Comparison of ENCODE assay signal across 18 mouse cellular contexts in the genomic region with DNA sequence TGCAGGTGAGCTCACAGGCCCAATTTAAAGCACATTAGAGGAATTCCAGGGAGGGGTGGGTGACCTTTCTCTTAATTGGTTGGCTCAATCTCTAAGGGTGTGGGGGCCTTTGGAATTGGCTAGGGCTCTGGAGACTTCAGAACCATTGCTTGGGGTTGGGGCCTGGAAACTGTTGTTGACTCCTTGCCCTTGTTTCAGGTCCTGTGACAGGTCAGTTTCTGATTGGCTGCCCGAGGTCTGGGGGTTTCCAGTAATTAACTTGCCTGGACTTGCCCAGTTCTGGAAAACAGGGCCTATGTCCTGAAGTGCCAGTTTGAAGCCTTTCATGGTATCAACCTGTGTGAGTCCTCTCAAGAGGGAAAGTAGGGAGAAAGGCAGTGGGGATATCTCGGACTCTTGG.
"Had no signal": no experiment of that assay in that cellular context is flagged by ENCODE, and none has a peak within 500 bp of the region (broad histone marks: within the 10 kb centered on the region; RNA-seq: fewer than 3 reads in every experiment).

No protein-coding gene starts in this region.

- H3K9me3 ChIP-seq: lung, embryonic 15.5 days; megakaryocyte, embryonic 14.5 days; midbrain, embryonic 13.5 days; midbrain, embryonic 15.5 days; neural tube, embryonic 12.5 days; stomach, embryonic 15.5 days had no signal

- H3K27ac ChIP-seq: lung, embryonic 15.5 days; macrophage; midbrain, embryonic 13.5 days; midbrain, embryonic 15.5 days; neural tube, embryonic 12.5 days; stomach, embryonic 15.5 days; stomach, postnatal 0 days had no signal

- H3K9ac ChIP-seq: liver, postnatal 0 days; lung, embryonic 15.5 days; midbrain, embryonic 13.5 days; midbrain, embryonic 15.5 days; neural tube, embryonic 12.5 days; stomach, embryonic 15.5 days had no signal

- DNase-seq: liver, postnatal 0 days; lung, adult 2 months; lung, postnatal 14 days; lung, postnatal 36 days; right cerebral cortex, postnatal 14 days; thymus, adult 2 months; thymus, postnatal 25 days; thymus, postnatal 4 days had no signal

- H3K4me2 ChIP-seq: lung, embryonic 15.5 days; midbrain, embryonic 11.5 days; midbrain, embryonic 13.5 days; midbrain, embryonic 15.5 days; neural tube, embryonic 12.5 days; stomach, embryonic 15.5 days had no signal

- H3K27me3 ChIP-seq: lung, embryonic 15.5 days; megakaryocyte, embryonic 14.5 days; midbrain, embryonic 13.5 days; midbrain, embryonic 15.5 days; neural tube, embryonic 12.5 days; stomach, embryonic 15.5 days had no signal

- ATAC-seq: liver, postnatal 0 days; lung, postnatal 0 days; midbrain, embryonic 13.5 days; midbrain, embryonic 15.5 days had no signal

- H3K36me3 ChIP-seq: lung, embryonic 15.5 days; midbrain, embryonic 13.5 days; midbrain, embryonic 15.5 days; neural tube, embryonic 12.5 days; stomach, embryonic 15.5 days had no signal

- H3K4me1 ChIP-seq: lung, embryonic 15.5 days; megakaryocyte, embryonic 14.5 days; midbrain, embryonic 13.5 days; midbrain, embryonic 15.5 days; neural tube, embryonic 12.5 days; stomach, embryonic 15.5 days had no signal

- H3K4me3 ChIP-seq: lung, embryonic 15.5 days; megakaryocyte, embryonic 14.5 days; midbrain, embryonic 13.5 days; midbrain, embryonic 15.5 days; neural tube, embryonic 12.5 days; stomach, embryonic 15.5 days had no signal
